In genomic region chrX:56755646-56756045, GRCm38 (mm10) we compare ENCODE assay signal across 8 mouse cellular contexts. TPM values are rescaled to one million over a fixed set of nuclear protein-coding genes. Genes with fewer than 3 reads are reported as not detected.
DNase-seq lines count a peak whose midpoint lies in the region; ATAC-seq and TF ChIP-seq lines count a peak whose summit lies in the region.

No protein-coding gene starts in this region.

- TF ChIP-seq POLR2A in brain, embryonic 14.5 days (IDR thresholded peaks at IDR 0.05; ENCODE audit: borderline replicate concordance, extremely low read depth, insufficient read depth, insufficient read length, poor library complexity, severe bottlenecking): no peak

- peak; percentile 37; the same call in 1 of the 2 replicates for TF ChIP-seq CTCF in brain, embryonic 14.5 days (IDR thresholded peaks at IDR 0.05; ENCODE audit: borderline replicate concordance, extremely low read depth, insufficient read depth, insufficient read length)

- intact Hi-C loops in left cerebral cortex, postnatal 4 days (cut with DNase I): no loop called here
- intact Hi-C loops in left cerebral cortex, postnatal 36 days (cut with DNase I): loop anchor here (5.0 kb wide), 1 partner anchor 37 kb away; no protein-coding TSS in a partner anchor
- intact Hi-C loops in gastrocnemius, postnatal 14 days (cut with DNase I; ENCODE audit: low total_unique reads): loop anchor here (2.0 kb wide), 1 partner anchor 35 kb away; no protein-coding TSS in a partner anchor

- DNase-seq in CD4-positive, CD25-positive, alpha-beta regulatory T cell, adult 2 months (ENCODE audit: low read depth, low spot score): peak; percentile 32
- peak; percentile 24 for DNase-seq in left cerebral cortex, postnatal 4 days
- no peak for DNase-seq in left cerebral cortex, postnatal 36 days (ENCODE audit: low spot score in 2 of 2)
- DNase-seq in brain, embryonic 14.5 days (ENCODE audit: low read depth): peak; percentile 47
- DNase-seq in gastrocnemius, postnatal 14 days: peak; percentile 32
- peak; percentile 84 for DNase-seq in lung, postnatal 36 days
- DNase-seq in yolk sac, embryonic 10.5 days (ENCODE audit: low spot score): no peak

- no peak for ATAC-seq in CD4-positive, CD25-positive, alpha-beta regulatory T cell, adult 4 months

RNA-seq across cellular contexts. Expression of gene Fhl1, which starts 24.1 kb away (rescaled TPM):
- not detected for polyA plus RNA-seq in CD4-positive, CD25-positive, alpha-beta regulatory T cell, adult 4 months (2017; shearing (Covaris generic))
- total RNA-seq in left cerebral cortex, postnatal 4 days (2021): 100 to 1,000 TPM; 153 to 169 TPM
- total RNA-seq in left cerebral cortex, postnatal 36 days (2021): 100 to 1,000 TPM in 1 of 2 experiments, 10 to 100 TPM in 1; 70.5 to 113 TPM
- polyA plus RNA-seq in brain, embryonic 14.5 days (2012; rRNA removed): 204 and 237 TPM in 2 replicates
- 1,000 to 10,000 TPM; 1,001 to 1,517 TPM for total RNA-seq in gastrocnemius, postnatal 14 days (2021)

Comparison
In these comparisons a context has a peak if more than half of its experiments do, and no peak if none do; other contexts are left out.
1. DNase-seq: peak in CD4-positive, CD25-positive, alpha-beta regulatory T cell, adult 2 months (single experiment), left cerebral cortex, postnatal 4 days (single experiment), brain, embryonic 14.5 days (single experiment), gastrocnemius, postnatal 14 days (single experiment) and lung, postnatal 36 days (single experiment); none in left cerebral cortex, postnatal 36 days (0 of 2) and yolk sac, embryonic 10.5 days (single experiment).
2. RNA of gene Fhl1, which starts 24.1 kb away (total RNA-seq): 1,001 to 1,517 TPM in gastrocnemius, postnatal 14 days; 153 to 169 TPM in left cerebral cortex, postnatal 4 days and 70.5 to 113 TPM in left cerebral cortex, postnatal 36 days; every median in the first group is over 4 times any median in the second.